Mouse (Mus musculus) spleen, adult 2 months (tissue): ENCODE measurements around the gene Hsd17b14.

Experiments
- CTCF ChIP-seq: fragments of 200-500 bp; IDR thresholded peaks from 2 replicates; pipeline ENCODE4 v1.5.1; 2011; ENCODE audit warnings: mild to moderate bottlenecking, inconsistent platforms; ENCODE audit not compliant: insufficient read depth, insufficient read length, insufficient replicate concordance; ENCODE audit errors: extremely low read depth
- POLR2A ChIP-seq: fragments of 200-500 bp; IDR thresholded peaks from 2 replicates; pipeline ENCODE4 v1.6.1; 2011; ENCODE audit warnings: low read depth, low read length, inconsistent platforms

GRCm38 (mm10) chr7:45591880-45592279, 37.2 kb downstream of the Hsd17b14 start:
- TF ChIP-seq CTCF, result no peak
- no peak for TF ChIP-seq POLR2A
